Mouse (Mus musculus) intestine, embryonic 15.5 days (tissue): ENCODE results near the gene Ptcd2. TPM values are rescaled to one million over a fixed set of nuclear protein-coding genes. Genes with fewer than 3 reads are reported as not detected.

Source experiments
- ATAC-seq: fragments of 200-750 bp; cut with Nextera tagmentation; 2 replicates; pipeline ENCODE4 v1.8.0; 2017; ENCODE audit warnings: moderate TSS enrichment, moderate library complexity
- H3K27ac ChIP-seq: fragments of 300-500 bp; sonication (generic); 2 replicates; pipeline ENCODE4 v1.5.1; 2015; ENCODE audit warnings: mild to moderate bottlenecking, inconsistent platforms
- H3K27me3 ChIP-seq: fragments of 300-500 bp; sonication (generic); replicated peaks from 2 replicates; pipeline ENCODE4 v1.6.1; 2015; ENCODE audit warnings: inconsistent platforms
- H3K36me3 ChIP-seq: fragments of 300-500 bp; sonication (generic); 2 replicates; pipeline ENCODE4 v1.6.1; 2015; ENCODE audit warnings: inconsistent platforms
- H3K4me1 ChIP-seq: fragments of 300-500 bp; sonication (generic); replicated peaks from 2 replicates; pipeline ENCODE4 v1.6.1; 2015; ENCODE audit warnings: inconsistent platforms
- H3K4me2 ChIP-seq: fragments of 300-500 bp; sonication (generic); replicated peaks from 2 replicates; pipeline ENCODE4 v1.6.1; 2015; ENCODE audit warnings: mild to moderate bottlenecking, inconsistent platforms
- H3K4me3 ChIP-seq: fragments of 300-500 bp; sonication (generic); replicated peaks from 2 replicates; pipeline ENCODE4 v1.5.1; 2015; ENCODE audit warnings: inconsistent platforms
- H3K9ac ChIP-seq: fragments of 300-500 bp; sonication (generic); 2 replicates; pipeline ENCODE4 v1.6.1; 2015; ENCODE audit warnings: inconsistent platforms
- H3K9me3 ChIP-seq: fragments of 300-500 bp; sonication (generic); 2 replicates; pipeline ENCODE4 v1.6.1; 2016; ENCODE audit warnings: inconsistent platforms
- WGBS: fragments of 180-500 bp; shearing (Covaris S2); methylation state at CpG from one replicate; pipeline ENCODE4 v1.1.7; 2015; 5-methylcytosine and 5-hydroxymethylcytosine counted together
- polyA plus RNA-seq: library from polyadenylated mRNA; unstranded; fragments of >200 nt; fragmentation: Nextera tagmentation; extraction: Ambion mirVana; gene quantifications from 2 replicates; pipeline ENCODE4 v1.2.1, GENCODE M21; 2015

Gene Ptcd2
- polyA plus RNA-seq, 1 experiment from 2014 or later, result 62.3 TPM

GRCm38 (mm10) chr13:99374191-99374590, 29.7 kb upstream of the Ptcd2 start:
- H3K4me3 ChIP-seq, result no peak overlapping the region
- H3K27me3 ChIP-seq, result no peaks in the 10 kb centered on the region
- H3K27ac ChIP-seq, result 0 out of 2 replicates have a peak overlapping the region, but pooled peaks have one; percentile 22
- no peak overlapping the region for H3K4me2 ChIP-seq
- no peak overlapping the region for H3K9ac ChIP-seq
- H3K9me3 ChIP-seq, result no peaks in the 10 kb centered on the region
- ATAC-seq, result no peak
- H3K36me3 ChIP-seq, result no peaks in the 10 kb centered on the region
- no peaks in the 10 kb centered on the region for H3K4me1 ChIP-seq
- WGBS, result 43% methylated on average over 4 of the region's 4 CpGs

- Histone ChIP-seq H3K9ac (no peak overlapping the region), H3K4me1 (no peaks in the 10 kb centered on the region), H3K4me2 (no peak overlapping the region), H3K9me3 (no peaks in the 10 kb centered on the region), H3K36me3 (no peaks in the 10 kb centered on the region), H3K27ac (no peak overlapping the region), H3K27me3 (no peaks in the 10 kb centered on the region), H3K4me3 (no peak overlapping the region)
- 66% methylated on average over 7 of the region's 7 CpGs for WGBS
- no peak for ATAC-seq
These were observed 29.2 kb upstream of the Ptcd2 start for GRCm38 (mm10) chr13:99373684-99374083.

DNA sequence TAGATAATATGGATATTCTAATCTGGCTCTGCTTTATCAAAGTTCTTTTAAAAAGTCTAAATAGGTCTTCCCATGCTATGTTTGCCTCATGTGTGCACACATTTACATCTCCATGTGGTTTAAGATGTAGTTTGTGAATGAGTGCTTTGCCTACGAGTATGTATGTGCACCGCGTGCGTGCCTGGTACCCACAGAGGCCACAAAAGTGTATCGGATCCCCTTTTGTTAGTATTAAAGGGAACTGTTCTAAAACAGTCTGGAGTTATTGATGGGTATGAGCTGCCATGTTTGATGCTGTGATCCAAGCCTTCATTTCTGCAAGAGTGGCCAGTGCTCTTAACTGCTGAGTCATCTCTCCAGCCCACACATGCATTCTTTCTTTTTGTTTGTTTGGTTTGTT, 26.8 kb upstream of the Ptcd2 start:
- Histone ChIP-seq H3K4me3 (no peak overlapping the region), H3K9ac (no peak overlapping the region), H3K4me1 (no peaks in the 10 kb centered on the region), H3K36me3 (peaks cover 6% of the 10 kb centered on the region; the same call in 1 of the 2 replicates), H3K4me2 (no peak overlapping the region), H3K9me3 (no peaks in the 10 kb centered on the region), H3K27ac (no peak overlapping the region), H3K27me3 (no peaks in the 10 kb centered on the region)
- WGBS, result 89% methylated on average over 5 of the region's 5 CpGs
- ATAC-seq, result no peak

GRCm38 (mm10) chr13:99369103-99369502, 24.6 kb upstream of the Ptcd2 start:
- Histone ChIP-seq H3K27ac (no peak overlapping the region), H3K9me3 (no peaks in the 10 kb centered on the region), H3K36me3 (peaks cover 7% of the 10 kb centered on the region; the same call in 1 of the 2 replicates), H3K27me3 (no peaks in the 10 kb centered on the region), H3K4me1 (no peaks in the 10 kb centered on the region), H3K4me2 (no peak overlapping the region), H3K9ac (no peak overlapping the region), H3K4me3 (no peak overlapping the region)
- 78% methylated on average over 12 of the region's 12 CpGs for WGBS
- ATAC-seq, result no peak

- Histone ChIP-seq H3K4me1 (no peaks in the 10 kb centered on the region), H3K9ac (no peak overlapping the region), H3K36me3 (peaks cover 10% of the 10 kb centered on the region; the same call in 1 of the 2 replicates), H3K27ac (no peak overlapping the region), H3K4me2 (no peak overlapping the region), H3K9me3 (no peaks in the 10 kb centered on the region), H3K27me3 (no peaks in the 10 kb centered on the region), H3K4me3 (no peak overlapping the region)
- 91% methylated on average over 12 of the region's 12 CpGs for WGBS
- ATAC-seq, result no peak
These were observed 23.2 kb upstream of the Ptcd2 start for GRCm38 (mm10) chr13:99367554-99368174.

- H3K27ac ChIP-seq, result no peak overlapping the region
- no peaks in the 10 kb centered on the region for H3K4me1 ChIP-seq
- ATAC-seq, result no peak
- no peak overlapping the region for H3K4me3 ChIP-seq
- 88% methylated on average over 5 of the region's 5 CpGs for WGBS
- H3K27me3 ChIP-seq, result no peaks in the 10 kb centered on the region
- H3K9me3 ChIP-seq, result no peaks in the 10 kb centered on the region
- H3K9ac ChIP-seq, result no peak overlapping the region
- H3K4me2 ChIP-seq, result no peak overlapping the region
- peaks cover 10% of the 10 kb centered on the region; the same call in 1 of the 2 replicates for H3K36me3 ChIP-seq
These were observed 22.1 kb upstream of the Ptcd2 start for GRCm38 (mm10) chr13:99366422-99367175.

DNA sequence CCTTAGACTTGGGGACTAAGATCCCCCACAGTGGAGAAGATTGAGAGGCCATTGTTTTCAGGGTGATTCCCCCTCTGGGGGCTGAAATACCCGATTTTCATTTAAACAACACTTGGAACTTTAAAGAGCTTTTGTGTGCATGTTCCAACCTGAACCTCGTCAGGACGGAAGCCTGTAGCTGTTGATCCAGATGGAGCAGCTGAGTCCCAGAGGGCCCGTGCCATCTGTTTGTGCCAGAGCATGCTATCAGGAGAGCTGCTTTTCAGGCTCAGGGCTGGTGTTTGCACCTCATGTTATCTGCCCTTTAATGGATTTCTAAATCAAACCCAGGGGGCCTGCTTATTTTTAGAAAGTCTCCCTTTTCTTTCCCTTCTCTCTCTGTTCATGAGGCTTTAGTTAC, 19.4 kb upstream of the Ptcd2 start:
- no peak for ATAC-seq
- no peaks in the 10 kb centered on the region for H3K9me3 ChIP-seq
- no peak overlapping the region for H3K4me2 ChIP-seq
- no peak overlapping the region for H3K9ac ChIP-seq
- no peak overlapping the region for H3K27ac ChIP-seq
- H3K4me3 ChIP-seq, result no peak overlapping the region
- H3K27me3 ChIP-seq, result no peaks in the 10 kb centered on the region
- H3K4me1 ChIP-seq, result no peaks in the 10 kb centered on the region
- peaks cover 10% of the 10 kb centered on the region; the same call in 1 of the 2 replicates for H3K36me3 ChIP-seq
- 86% methylated on average over 4 of the region's 4 CpGs for WGBS

DNA sequence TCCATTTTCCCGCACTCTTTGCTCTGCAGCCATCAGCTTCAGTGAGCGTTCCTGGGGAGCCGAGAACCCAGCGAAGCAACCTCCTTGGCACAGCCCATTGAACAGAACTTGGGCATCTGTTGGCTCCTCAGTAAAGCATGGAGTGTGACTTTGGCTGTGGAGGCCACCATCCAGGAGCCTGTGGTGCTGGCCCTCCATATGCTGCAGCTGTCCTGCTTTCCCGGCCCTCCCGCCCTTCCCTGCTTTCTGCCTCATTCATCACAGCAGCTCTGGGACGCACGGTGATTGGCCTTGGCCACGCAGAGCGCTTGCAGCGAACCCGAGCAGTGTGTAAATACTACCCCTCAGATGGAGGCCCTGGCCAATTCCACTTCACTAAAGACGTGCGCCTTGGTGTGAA, 14.4 kb upstream of the Ptcd2 start:
- Histone ChIP-seq H3K9me3 (no peaks in the 10 kb centered on the region), H3K27me3 (no peaks in the 10 kb centered on the region), H3K4me1 (peaks cover 3% of the 10 kb centered on the region; the same call in 1 of the 2 replicates), H3K27ac (no peak overlapping the region), H3K4me2 (no peak overlapping the region), H3K36me3 (0 out of 2 replicates have a peak, but pooled peaks cover 3% of the 10 kb centered on the region), H3K9ac (no peak overlapping the region), H3K4me3 (no peak overlapping the region)
- peak; percentile 52 for ATAC-seq
- 78% methylated on average over 14 of the region's 14 CpGs for WGBS

DNA sequence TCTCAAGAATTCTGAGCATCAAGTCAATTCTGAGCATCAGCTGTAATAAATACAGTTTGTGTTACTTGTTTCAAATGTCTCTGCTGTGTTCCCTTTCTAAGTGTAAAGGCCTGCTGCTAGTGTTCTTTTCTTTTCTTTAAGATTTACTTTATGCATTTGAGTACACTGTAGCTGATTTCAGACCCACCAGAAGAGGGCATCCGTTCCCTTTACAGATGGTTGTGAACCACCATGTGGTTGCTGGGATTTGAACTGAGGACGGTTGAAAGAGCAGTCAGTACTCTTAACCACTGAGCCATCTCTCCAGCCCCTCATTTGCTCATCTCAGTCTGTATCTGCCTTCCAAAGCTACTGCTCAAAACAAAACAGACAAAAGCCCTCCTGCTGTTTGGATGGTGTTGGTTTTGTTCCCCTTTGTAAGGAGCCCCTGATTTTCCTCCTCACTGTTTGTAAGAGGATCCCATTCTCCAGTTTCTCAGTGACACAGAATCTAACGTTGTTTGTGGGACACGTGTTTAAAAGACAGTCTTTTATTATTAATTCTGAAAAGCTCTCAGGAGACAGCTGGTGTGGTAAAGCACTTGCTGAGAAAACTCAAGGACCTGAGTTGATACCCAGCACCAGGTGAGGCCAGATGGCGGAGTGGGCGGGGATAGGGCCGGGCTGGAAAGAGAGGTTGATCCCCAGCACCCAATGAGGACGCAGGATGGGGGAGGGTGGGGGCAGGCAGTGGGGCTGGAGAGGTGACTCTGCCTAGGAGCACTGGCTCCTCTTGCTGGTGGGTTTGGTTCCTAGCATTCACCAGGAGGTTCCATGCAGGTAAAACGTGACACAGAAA, 12.1 kb upstream of the Ptcd2 start:
- Histone ChIP-seq H3K4me2 (no peak overlapping the region), H3K27me3 (no peaks in the 10 kb centered on the region), H3K36me3 (no peaks in the 10 kb centered on the region), H3K4me1 (peaks cover 3% of the 10 kb centered on the region; the same call in 1 of the 2 replicates), H3K9ac (no peak overlapping the region), H3K27ac (no peak overlapping the region), H3K9me3 (no peaks in the 10 kb centered on the region), H3K4me3 (no peak overlapping the region)
- ATAC-seq, result no peak
- WGBS, result 50% methylated on average over 9 of the region's 9 CpGs

DNA sequence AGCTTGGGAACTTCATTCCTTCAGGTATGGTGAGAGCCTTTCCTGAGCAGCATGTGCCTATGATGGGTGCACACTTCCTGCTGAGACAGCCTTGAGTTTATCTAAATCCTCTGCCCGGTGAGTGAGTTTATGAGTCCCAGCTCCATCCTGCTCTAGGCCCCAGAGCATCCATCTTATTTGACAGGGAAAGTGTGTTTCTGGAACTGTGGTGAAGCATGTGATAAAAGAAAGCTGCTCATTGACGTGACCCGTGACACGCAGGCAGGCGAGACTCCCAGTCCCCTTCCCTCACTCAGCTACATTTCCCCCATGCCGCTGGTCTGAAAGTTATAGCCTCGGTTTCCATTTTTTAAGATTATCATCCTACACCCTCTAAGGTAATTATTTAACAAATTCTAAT, 11.4 kb upstream of the Ptcd2 start:
- Histone ChIP-seq H3K27me3 (no peaks in the 10 kb centered on the region), H3K36me3 (no peaks in the 10 kb centered on the region; the same call in 1 of the 2 replicates), H3K27ac (no peak overlapping the region), H3K4me3 (no peak overlapping the region), H3K9me3 (no peaks in the 10 kb centered on the region), H3K4me1 (peaks cover 3% of the 10 kb centered on the region; the same call in 1 of the 2 replicates), H3K9ac (no peak overlapping the region), H3K4me2 (no peak overlapping the region)
- WGBS, result 49% methylated on average over 7 of the region's 7 CpGs
- ATAC-seq, result no peak

- ATAC-seq, result no peak
- Histone ChIP-seq H3K4me1 (peaks cover 3% of the 10 kb centered on the region; the same call in 1 of the 2 replicates), H3K4me2 (no peak overlapping the region), H3K27me3 (no peaks in the 10 kb centered on the region), H3K9ac (no peak overlapping the region), H3K4me3 (no peak overlapping the region), H3K36me3 (no peaks in the 10 kb centered on the region; the same call in 1 of the 2 replicates), H3K9me3 (no peaks in the 10 kb centered on the region), H3K27ac (peak overlapping the region; percentile 40)
- 74% methylated on average over 6 of the region's 6 CpGs for WGBS
These were observed 10.6 kb upstream of the Ptcd2 start for GRCm38 (mm10) chr13:99355072-99355471.

DNA sequence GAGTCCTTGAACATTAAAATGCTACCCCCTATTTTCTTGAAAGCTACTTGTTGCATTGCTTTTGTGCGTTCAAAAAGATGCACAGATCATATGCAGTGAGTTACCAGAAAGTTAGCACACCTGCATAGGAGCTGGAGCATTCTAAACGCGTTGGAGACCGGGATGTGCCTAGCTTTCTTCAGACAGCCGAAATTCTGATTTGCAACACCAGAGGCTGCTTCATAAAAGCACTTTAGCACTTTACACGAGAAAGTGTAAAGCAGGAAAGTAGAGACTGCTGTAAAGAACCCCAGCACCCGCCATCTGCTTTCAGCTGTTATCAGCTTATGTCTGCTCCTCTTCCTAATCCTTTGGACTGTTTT, 9.0 kb upstream of the Ptcd2 start:
- peak overlapping the region; percentile 44 for H3K4me3 ChIP-seq
- peak; percentile 29 for ATAC-seq
- peaks cover 3% of the 10 kb centered on the region; the same call in 1 of the 2 replicates for H3K4me1 ChIP-seq
- no peaks in the 10 kb centered on the region for H3K27me3 ChIP-seq
- H3K9me3 ChIP-seq, result no peaks in the 10 kb centered on the region
- H3K4me2 ChIP-seq, result peak overlapping the region; percentile 75
- H3K9ac ChIP-seq, result peak overlapping the region; percentile 54
- whole genome bisulfite sequencing, result 12% methylated on average over 7 of the region's 7 CpGs
- H3K27ac ChIP-seq, result peak overlapping the region; percentile 89
- H3K36me3 ChIP-seq, result peaks cover 2% of the 10 kb centered on the region; the same call in 1 of the 2 replicates
